Comparison of ENCODE assay signal across 17 mouse cellular contexts in genomic region chr14:54147546-54147945, GRCm38 (mm10).
"Had no signal": no experiment of that assay in that cellular context is flagged by ENCODE, and none has a peak within 500 bp of the region (broad histone marks: within the 10 kb centered on the region; RNA-seq: fewer than 3 reads in every experiment).

No protein-coding gene starts in this region.

- H3K27ac ChIP-seq: kidney, embryonic 15.5 days; left cerebral cortex, adult 2 months; limb, embryonic 10.5 days; liver, embryonic 13.5 days; lung, embryonic 15.5 days; macrophage; midbrain, embryonic 12.5 days; neural tube, embryonic 13.5 days; stomach, embryonic 15.5 days had no signal

- H3K27me3 ChIP-seq: kidney, embryonic 15.5 days; liver, embryonic 13.5 days; lung, embryonic 15.5 days; midbrain, embryonic 12.5 days; neural tube, embryonic 13.5 days; stomach, embryonic 15.5 days had no signal

- H3K4me2 ChIP-seq: kidney, embryonic 15.5 days; liver, embryonic 13.5 days; lung, embryonic 15.5 days; midbrain, embryonic 12.5 days; neural tube, embryonic 13.5 days; stomach, embryonic 15.5 days had no signal

- DNase-seq: kidney, adult 18-20 months; kidney, postnatal 14 days; liver, embryonic 13.5 days; liver, postnatal 0 days; lung, postnatal 14 days; retina, postnatal 1 day; right cerebral cortex, postnatal 4 days had no signal

- H3K4me1 ChIP-seq: stomach, embryonic 15.5 days had no signal

- H3K9ac ChIP-seq: kidney, embryonic 15.5 days; liver, embryonic 13.5 days; liver, postnatal 0 days; lung, embryonic 15.5 days; midbrain, embryonic 12.5 days; neural tube, embryonic 13.5 days; stomach, embryonic 15.5 days had no signal

- H3K9me3 ChIP-seq: kidney, embryonic 15.5 days; limb, embryonic 10.5 days; liver, embryonic 13.5 days; lung, embryonic 15.5 days; megakaryocyte, embryonic 14.5 days; midbrain, embryonic 12.5 days; neural tube, embryonic 13.5 days; stomach, embryonic 15.5 days had no signal

- ATAC-seq: liver, postnatal 0 days had no signal

- H3K36me3 ChIP-seq: kidney, embryonic 15.5 days; limb, embryonic 10.5 days; liver, embryonic 13.5 days; lung, embryonic 15.5 days; midbrain, embryonic 12.5 days; neural tube, embryonic 13.5 days; stomach, embryonic 15.5 days had no signal

- H3K4me3 ChIP-seq: kidney, embryonic 15.5 days; left cerebral cortex, adult 2 months; limb, embryonic 10.5 days; liver, embryonic 13.5 days; lung, embryonic 15.5 days; megakaryocyte, embryonic 14.5 days; midbrain, embryonic 12.5 days; myocyte; neural tube, embryonic 13.5 days; stomach, embryonic 15.5 days had no signal
